Comparison of ENCODE assay signal across 26 mouse cellular contexts in genomic region chr4:23173330-23173729, GRCm38 (mm10).
DNase-seq lines count a peak whose midpoint lies in the region; ATAC-seq and TF ChIP-seq lines count a peak whose summit lies in the region.
"Had no signal": no experiment of that assay in that cellular context is flagged by ENCODE, and none has a peak within 500 bp of the region (broad histone marks: within the 10 kb centered on the region; RNA-seq: fewer than 3 reads in every experiment).

No protein-coding gene starts in this region.

- no peaks in the 10 kb centered on the region for H3K27me3 ChIP-seq in hindbrain, embryonic 12.5 days
- H3K27me3 ChIP-seq in hindbrain, embryonic 13.5 days = no peaks in the 10 kb centered on the region
- H3K27me3 ChIP-seq in forebrain, embryonic 11.5 days (ENCODE audit: control insufficient read depth, insufficient read depth, low read length) = no peaks in the 10 kb centered on the region
- H3K27me3 ChIP-seq in forebrain, postnatal 0 days (ENCODE audit: insufficient read depth, low read length) = no peaks in the 10 kb centered on the region
- H3K27me3 ChIP-seq: embryonic facial prominence, embryonic 12.5 days; heart, embryonic 13.5 days; limb, embryonic 12.5 days had no signal

- H3K36me3 ChIP-seq in hindbrain, embryonic 12.5 days = no peaks in the 10 kb centered on the region
- no peaks in the 10 kb centered on the region for H3K36me3 ChIP-seq in hindbrain, embryonic 13.5 days
- H3K36me3 ChIP-seq in forebrain, embryonic 11.5 days (ENCODE audit: control insufficient read depth, insufficient read depth, low read length) = no peaks in the 10 kb centered on the region
- no peaks in the 10 kb centered on the region for H3K36me3 ChIP-seq in forebrain, postnatal 0 days (ENCODE audit: insufficient read depth)
- H3K36me3 ChIP-seq: embryonic facial prominence, embryonic 12.5 days; heart, embryonic 13.5 days; limb, embryonic 12.5 days had no signal

- H3K9me3 ChIP-seq in hindbrain, embryonic 12.5 days (replicated peaks) = no peaks in the 10 kb centered on the region
- no peaks in the 10 kb centered on the region; the same call in 1 of the 2 replicates for H3K9me3 ChIP-seq in hindbrain, embryonic 13.5 days
- no peaks in the 10 kb centered on the region for H3K9me3 ChIP-seq in forebrain, embryonic 11.5 days (ENCODE audit: control insufficient read depth, low read length)
- no peaks in the 10 kb centered on the region for H3K9me3 ChIP-seq in forebrain, postnatal 0 days (ENCODE audit: low read length)
- H3K9me3 ChIP-seq: embryonic facial prominence, embryonic 12.5 days; heart, embryonic 13.5 days; limb, embryonic 12.5 days had no signal

- no peak overlapping the region for H3K9ac ChIP-seq in hindbrain, embryonic 12.5 days
- no peak overlapping the region for H3K9ac ChIP-seq in hindbrain, embryonic 13.5 days
- no peak overlapping the region for H3K9ac ChIP-seq in forebrain, embryonic 11.5 days (ENCODE audit: low read length)
- no peak overlapping the region for H3K9ac ChIP-seq in forebrain, postnatal 0 days
- H3K9ac ChIP-seq: embryonic facial prominence, embryonic 12.5 days; heart, embryonic 13.5 days; limb, embryonic 12.5 days; liver, postnatal 0 days had no signal

- H3K4me1 ChIP-seq in hindbrain, embryonic 12.5 days = no peaks in the 10 kb centered on the region
- no peaks in the 10 kb centered on the region for H3K4me1 ChIP-seq in hindbrain, embryonic 13.5 days (replicated peaks)
- H3K4me1 ChIP-seq in forebrain, embryonic 11.5 days (replicated peaks; ENCODE audit: control insufficient read depth, insufficient read depth, low read length) = no peaks in the 10 kb centered on the region; the same call in 1 of the 2 replicates
- H3K4me1 ChIP-seq in forebrain, postnatal 0 days (ENCODE audit: insufficient read depth) = no peaks in the 10 kb centered on the region
- H3K4me1 ChIP-seq: embryonic facial prominence, embryonic 12.5 days; heart, embryonic 13.5 days; limb, embryonic 12.5 days had no signal

- ATAC-seq in hindbrain, embryonic 12.5 days (ENCODE audit: low FRiP score) = peak; percentile 78
- no peak for ATAC-seq in hindbrain, embryonic 13.5 days (ENCODE audit: low FRiP score)
- ATAC-seq in forebrain, embryonic 11.5 days (replicated peaks; ENCODE audit: low FRiP score) = peak; percentile 95
- no peak for ATAC-seq in forebrain, postnatal 0 days
- no peak for ATAC-seq in erythroblast, adult 5-6 weeks (replicated peaks; ENCODE audit: low FRiP score, poor library complexity, severe bottlenecking)
- no peak for ATAC-seq in cerebellum, adult (ENCODE audit: insufficient number of reproducible peaks, low FRiP score, low TSS enrichment)
- ATAC-seq: hindbrain, embryonic 16.5 days; intestine, embryonic 16.5 days; liver, postnatal 0 days had no signal

- TF ChIP-seq CTCF in forebrain, postnatal 0 days (IDR thresholded peaks at IDR 0.05; ENCODE audit: low read depth) = no peak

- H3K4me3 ChIP-seq in hindbrain, embryonic 12.5 days = no peak overlapping the region
- no peak overlapping the region for H3K4me3 ChIP-seq in hindbrain, embryonic 13.5 days
- H3K4me3 ChIP-seq in forebrain, embryonic 11.5 days (ENCODE audit: low read depth, low read length) = no peak overlapping the region
- no peak overlapping the region for H3K4me3 ChIP-seq in forebrain, postnatal 0 days (ENCODE audit: low read depth, low read length)
- H3K4me3 ChIP-seq: embryonic facial prominence, embryonic 12.5 days; heart, adult 2 months; heart, embryonic 13.5 days; limb, embryonic 12.5 days had no signal

- WGBS in hindbrain, embryonic 12.5 days = 39% methylated on average over 4 of the region's 4 CpGs
- WGBS in hindbrain, embryonic 13.5 days = 35% methylated on average over 4 of the region's 4 CpGs
- WGBS in forebrain, embryonic 11.5 days = 20% methylated on average over 4 of the region's 4 CpGs
- WGBS in forebrain, postnatal 0 days = 6% methylated on average over 4 of the region's 4 CpGs

- no peak overlapping the region for H3K27ac ChIP-seq in hindbrain, embryonic 12.5 days
- H3K27ac ChIP-seq in hindbrain, embryonic 13.5 days = no peak overlapping the region
- no peak overlapping the region for H3K27ac ChIP-seq in forebrain, embryonic 11.5 days (ENCODE audit: low read depth, low read length)
- H3K27ac ChIP-seq in forebrain, postnatal 0 days (ENCODE audit: low read depth, low read length) = no peak overlapping the region
- H3K27ac ChIP-seq: embryonic facial prominence, embryonic 12.5 days; heart, adult 2 months; heart, embryonic 13.5 days; limb, embryonic 12.5 days had no signal

- H3K4me2 ChIP-seq in hindbrain, embryonic 12.5 days (replicated peaks) = no peak overlapping the region
- no peak overlapping the region for H3K4me2 ChIP-seq in hindbrain, embryonic 13.5 days
- no peak overlapping the region for H3K4me2 ChIP-seq in forebrain, embryonic 11.5 days (ENCODE audit: low read depth, low read length, severe bottlenecking)
- no peak overlapping the region for H3K4me2 ChIP-seq in forebrain, postnatal 0 days (ENCODE audit: low read depth)
- H3K4me2 ChIP-seq: embryonic facial prominence, embryonic 12.5 days; heart, embryonic 13.5 days; limb, embryonic 12.5 days; liver, embryonic 11.5 days had no signal

- peak; percentile 9 for DNase-seq in embryo, embryonic 10.5 days (ENCODE audit: low spot score)
- peak; percentile 60 for DNase-seq in forebrain, embryonic 11.5 days (ENCODE audit: low spot score)
- peak; percentile 1 for DNase-seq in forebrain, postnatal 0 days
- no peak for DNase-seq in left cerebral cortex, adult 18-20 months (ENCODE audit: low spot score in 2 of 2)
- DNase-seq: adrenal gland, postnatal 36 days; cerebellum, adult 11-12 months; cerebellum, postnatal 14 days; gastrocnemius, postnatal 25 days; heart, adult 2 months; heart, postnatal 14 days; kidney, postnatal 36 days; layer of hippocampus, postnatal 36 days; liver, postnatal 0 days; lung, postnatal 10 days; right cerebral cortex, postnatal 14 days; spleen, adult 18-20 months had no signal

Comparison
In these comparisons a context has a peak if more than half of its experiments do, and no peak if none do; other contexts are left out.
1. ATAC-seq: peak in hindbrain, embryonic 12.5 days (single experiment) and forebrain, embryonic 11.5 days (single experiment); none in hindbrain, embryonic 13.5 days (single experiment), forebrain, postnatal 0 days (single experiment), erythroblast, adult 5-6 weeks (single experiment) and cerebellum, adult (single experiment).
2. DNase-seq: peak in embryo, embryonic 10.5 days (single experiment), forebrain, embryonic 11.5 days (single experiment) and forebrain, postnatal 0 days (single experiment); none in left cerebral cortex, adult 18-20 months (0 of 2).